Mouse (Mus musculus) heart, postnatal 36 days (tissue): Measurements from ENCODE around the gene 1700003E16Rik. TPM values are rescaled to one million over a fixed set of nuclear protein-coding genes. Genes with fewer than 3 reads are reported as not detected.

ENCODE experiments used
- DNase-seq, 2 experiments: peaks; one replicate each; pipeline ENCODE4 v3.0.0; 2021 to 2022
- intact Hi-C: fragments of 180-260 bp; cut with DNase I; formaldehyde crosslinking; loops from one replicate; pipeline ENCODE4 v1.15.1; 2025
- total RNA-seq, 2 experiments: library from RNA; stranded (reverse); gene quantifications; 2 replicates each; pipeline ENCODE4 v1.2.3; 2021

Gene 1700003E16Rik
- total RNA-seq, 2 experiments from 2014 or later: 0.16 to 0.39 TPM

GRCm38 (mm10) chr6:83186946-83187345 lies 30.7 kb downstream of the 1700003E16Rik start:
- intact Hi-C loops: no loop called here

GRCm38 (mm10) chr6:83193571-83193970 lies 37.4 kb downstream of the 1700003E16Rik start:
- intact Hi-C loops: no loop called here
- no peak for DNase-seq

More at GRCm38 (mm10) chr6:83186946-83187345, 30.7 kb downstream of the 1700003E16Rik start:
- no peak for DNase-seq

- DNase-seq: peak; percentile 16 to 29
- intact Hi-C loops: no loop called here
Observed at GRCm38 (mm10) chr6:83197345-83198004, 41.3 kb downstream of the 1700003E16Rik start.

GRCm38 (mm10) chr6:83203320-83203719 lies 47.1 kb downstream of the 1700003E16Rik start:
- no peak for DNase-seq
- intact Hi-C loops: no loop called here

GRCm38 (mm10) chr6:83205851-83206250 lies 49.6 kb downstream of the 1700003E16Rik start:
- intact Hi-C loops: no loop called here
- DNase-seq: no peak

- DNase-seq: no peak
- intact Hi-C loops: no loop called here
Observed at GRCm38 (mm10) chr6:83206321-83206720, 50.1 kb downstream of the 1700003E16Rik start.

GRCm38 (mm10) chr6:83207361-83208049 lies 51.3 kb downstream of the 1700003E16Rik start:
- intact Hi-C loops: no loop called here
- no peak for DNase-seq

GRCm38 (mm10) chr6:83208050-83208400 lies 51.8 kb downstream of the 1700003E16Rik start:
- DNase-seq: no peak
- intact Hi-C loops: no loop called here

GRCm38 (mm10) chr6:83210495-83210894 lies 54.3 kb downstream of the 1700003E16Rik start:
- DNase-seq: no peak
- intact Hi-C loops: no loop called here

- no peak for DNase-seq
- intact Hi-C loops: no loop called here
Observed at GRCm38 (mm10) chr6:83211526-83211925, 55.3 kb downstream of the 1700003E16Rik start.

Other genes starting within 250 kb of the 1700003E16Rik start
- gene Sema4f, start 216.6 kb upstream of the 1700003E16Rik start, total RNA-seq: under 1 TPM; 0.22 TPM
- not detected for gene M1ap, start 209.5 kb upstream of the 1700003E16Rik start, total RNA-seq
- gene Dok1, start 122.9 kb upstream of the 1700003E16Rik start, total RNA-seq: 1 to 10 TPM; 2.8 to 4.3 TPM
- 1 to 10 TPM; 2.9 to 3.1 TPM for gene Loxl3, start 122.2 kb upstream of the 1700003E16Rik start, total RNA-seq
- gene Aup1, start 101.9 kb upstream of the 1700003E16Rik start, total RNA-seq: 10 to 100 TPM; 78.1 to 82.2 TPM
- gene Htra2, start 101.1 kb upstream of the 1700003E16Rik start, total RNA-seq: 10 to 100 TPM; 34.2 to 35.4 TPM
- gene Dqx1, start 98.6 kb upstream of the 1700003E16Rik start, total RNA-seq: under 1 TPM; 0.65 to 0.89 TPM
- not detected for gene Tlx2, start 86.1 kb upstream of the 1700003E16Rik start, total RNA-seq
- 10 to 100 TPM in 1 of 2 experiments, 1 to 10 TPM in 1; 8.6 to 10.1 TPM for gene Pcgf1, start 78.5 kb upstream of the 1700003E16Rik start, total RNA-seq
- 1 to 10 TPM in 1 of 2 experiments, under 1 TPM in 1; 0.68 to 1.1 TPM for gene Lbx2, start 70.0 kb upstream of the 1700003E16Rik start, total RNA-seq
- gene Ccdc142, start 54.8 kb upstream of the 1700003E16Rik start, total RNA-seq: 1 to 10 TPM; 1.4 to 1.5 TPM
- 1 to 10 TPM; 1.1 to 1.4 TPM for gene Gm42688, start 54.8 kb upstream of the 1700003E16Rik start, total RNA-seq
- gene Mrpl53, start 47.4 kb upstream of the 1700003E16Rik start, total RNA-seq: 100 to 1,000 TPM; 123 to 132 TPM
- gene Mogs, start 40.9 kb upstream of the 1700003E16Rik start, total RNA-seq: 1 to 10 TPM; 8.2 to 8.8 TPM
- 10 to 100 TPM; 71.0 to 71.7 TPM for gene Wbp1, start 34.8 kb upstream of the 1700003E16Rik start, total RNA-seq
- 10 to 100 TPM; 14.5 to 16.0 TPM for gene Ino80b, start 31.0 kb upstream of the 1700003E16Rik start, total RNA-seq
- 1 to 10 TPM; 4.6 to 5.5 TPM for gene Rtkn, start 20.9 kb upstream of the 1700003E16Rik start, total RNA-seq
- 1 to 10 TPM; 1.4 to 1.5 TPM for gene Wdr54, start within 50 bp of the 1700003E16Rik start, total RNA-seq
- gene Dctn1, start 9.5 kb downstream of the 1700003E16Rik start, total RNA-seq: 100 to 1,000 TPM; 137 to 139 TPM
- gene Slc4a5, start 63.4 kb downstream of the 1700003E16Rik start, total RNA-seq: not detected
- 1 to 10 TPM; 2.2 to 3.0 TPM for gene Mthfd2, start 169.5 kb downstream of the 1700003E16Rik start, total RNA-seq
- gene Mob1a, start 169.6 kb downstream of the 1700003E16Rik start, total RNA-seq: 10 to 100 TPM; 22.9 to 24.9 TPM
- gene Bola3, start 192.7 kb downstream of the 1700003E16Rik start, total RNA-seq: 100 to 1,000 TPM; 329 to 387 TPM